Mouse (Mus musculus): Measurements from ENCODE around the gene Prss47. TPM values are rescaled to one million over a fixed set of nuclear protein-coding genes. Genes with fewer than 3 reads are reported as not detected.

Gene Prss47
- polyA plus RNA-seq, 1 experiment from 2014 or later, result not detected

GRCm38 (mm10) chr13:65006760-65007159 is 45.8 kb downstream of the Prss47 start:
- Histone ChIP-seq H3K4me1 (ENCODE audit: insufficient read depth, low read length) (no peaks in the 10 kb centered on the region), H3K27ac (ENCODE audit: low read length) (no peak overlapping the region), H3K4me3 (ENCODE audit: low read length) (no peak overlapping the region), H3K9ac (replicated peaks; ENCODE audit: low read length) (no peak overlapping the region), H3K27me3 (ENCODE audit: insufficient read depth, low read length) (no peaks in the 10 kb centered on the region), H3K4me2 (replicated peaks; ENCODE audit: low read depth, low read length) (no peak overlapping the region), H3K9me3 (ENCODE audit: low read length) (no peaks in the 10 kb centered on the region), H3K36me3 (ENCODE audit: insufficient read depth, low read length) (no peaks in the 10 kb centered on the region)
- 96% methylated on average over 1 of the region's 1 CpGs for WGBS
- ATAC-seq (ENCODE audit: low FRiP score, low TSS enrichment), result no peak

- no peak overlapping the region for H3K27ac ChIP-seq (ENCODE audit: low read length)
Observed at GRCm38 (mm10) chr13:65005414-65005813, 47.1 kb downstream of the Prss47 start.

More at GRCm38 (mm10) chr13:65005414-65005813, 47.1 kb downstream of the Prss47 start:
- H3K27me3 ChIP-seq (ENCODE audit: insufficient read depth, low read length), result no peaks in the 10 kb centered on the region
- H3K4me2 ChIP-seq (replicated peaks; ENCODE audit: low read depth, low read length), result no peak overlapping the region
- H3K4me1 ChIP-seq (ENCODE audit: insufficient read depth, low read length), result no peaks in the 10 kb centered on the region
- no peak overlapping the region for H3K4me3 ChIP-seq (ENCODE audit: low read length)
- H3K9me3 ChIP-seq (ENCODE audit: low read length), result no peaks in the 10 kb centered on the region
- H3K36me3 ChIP-seq (ENCODE audit: insufficient read depth, low read length), result no peaks in the 10 kb centered on the region
- no peak for ATAC-seq (ENCODE audit: low FRiP score, low TSS enrichment)
- H3K9ac ChIP-seq (replicated peaks; ENCODE audit: low read length), result no peak overlapping the region

Other genes with a start within 250 kb of the Prss47 start
- gene Cntnap3, start 148.8 kb downstream of the Prss47 start, polyA plus RNA-seq (2015; fragmentation: Nextera tagmentation; extraction: Ambion mirVana), result 0.22 and 0.37 TPM in 2 replicates
- not detected in 2 replicates for gene Spata31, start 135.4 kb downstream of the Prss47 start, polyA plus RNA-seq (2015; fragmentation: Nextera tagmentation; extraction: Ambion mirVana)
- not detected in 2 replicates for gene Spata31d1c, start 19.7 kb downstream of the Prss47 start, polyA plus RNA-seq (2015; fragmentation: Nextera tagmentation; extraction: Ambion mirVana)
- 53.2 and 57.9 TPM in 2 replicates for gene Mfsd14b, start 60.2 kb upstream of the Prss47 start, polyA plus RNA-seq (2015; fragmentation: Nextera tagmentation; extraction: Ambion mirVana)
- not detected in 2 replicates for gene Olfr465-ps1, start 85.3 kb upstream of the Prss47 start, polyA plus RNA-seq (2015; fragmentation: Nextera tagmentation; extraction: Ambion mirVana)
- not detected in 2 replicates for gene Olfr466, start 97.5 kb upstream of the Prss47 start, polyA plus RNA-seq (2015; fragmentation: Nextera tagmentation; extraction: Ambion mirVana)
- 0.10 TPM in 1 of 2 replicates, not detected in the other for gene Nlrp4f, start 153.2 kb upstream of the Prss47 start, polyA plus RNA-seq (2015; fragmentation: Nextera tagmentation; extraction: Ambion mirVana)
- not detected in 2 replicates for gene Gm10775, start 206.8 kb upstream of the Prss47 start, polyA plus RNA-seq (2015; fragmentation: Nextera tagmentation; extraction: Ambion mirVana)
- gene Zfp369, start 226.1 kb upstream of the Prss47 start, polyA plus RNA-seq (2015; fragmentation: Nextera tagmentation; extraction: Ambion mirVana), result 9.2 and 11.5 TPM in 2 replicates